Mouse (Mus musculus) spleen, adult 18-20 months (tissue): ENCODE data around the gene Btg4.
"Not testable (repeated sequence)": the region's sequence is repeated elsewhere in the genome, so short reads cannot be mapped to it uniquely, and the experiment has no call there.

Experiments
- DNase-seq, 2 experiments: peaks; one replicate each; pipeline ENCODE4 v3.0.0; 2022; ENCODE audit warnings: mixed read lengths in 2 of 2

Btg4 gene

GRCm38 (mm10) chr9:51093697-51094096 is 33.0 kb downstream of the Btg4 start:
- no peak for DNase-seq

GRCm38 (mm10) chr9:51096306-51096705 is 35.6 kb downstream of the Btg4 start:
- DNase-seq, result no peak

- DNase-seq, result peak in 1 of 2 experiments; percentile 9
These were observed 41.2 kb downstream of the Btg4 start, which contains the start of gene 4833427G06Rik for GRCm38 (mm10) chr9:51101756-51102425. Gene 4833427G06Rik, minus strand, starts transcription at chr9:51102078.

GRCm38 (mm10) chr9:51102963-51103807 is 42.5 kb downstream of the Btg4 start:
- DNase-seq, result peak in 1 of 2 experiments; percentile 14

- DNase-seq, result no peak
These were observed 43.3 kb downstream of the Btg4 start for GRCm38 (mm10) chr9:51103808-51104514.

- DNase-seq, result no peak
These were observed 45.0 kb downstream of the Btg4 start for GRCm38 (mm10) chr9:51105751-51106150.

- DNase-seq, result no peak
These were observed 54.1 kb downstream of the Btg4 start for GRCm38 (mm10) chr9:51114767-51115166.

GRCm38 (mm10) chr9:51136985-51137384 is 76.3 kb downstream of the Btg4 start:
- no peak for DNase-seq

GRCm38 (mm10) chr9:51137432-51137831 is 76.7 kb downstream of the Btg4 start:
- no peak for DNase-seq

- no peak for DNase-seq
These were observed 77.1 kb downstream of the Btg4 start for GRCm38 (mm10) chr9:51137836-51138235.

GRCm38 (mm10) chr9:51138301-51138700 is 77.6 kb downstream of the Btg4 start:
- no peak for DNase-seq

GRCm38 (mm10) chr9:51139401-51139800 is 78.7 kb downstream of the Btg4 start:
- not testable (repeated sequence) for DNase-seq

- no peak for DNase-seq
These were observed 80.0 kb downstream of the Btg4 start for GRCm38 (mm10) chr9:51140711-51141110.

GRCm38 (mm10) chr9:51143437-51143836 is 82.7 kb downstream of the Btg4 start:
- no peak for DNase-seq

- DNase-seq, result no peak
These were observed 83.5 kb downstream of the Btg4 start for GRCm38 (mm10) chr9:51144218-51144617.

- DNase-seq, result no peak
These were observed 85.8 kb downstream of the Btg4 start for GRCm38 (mm10) chr9:51146496-51146895.

- no peak for DNase-seq
These were observed 86.6 kb downstream of the Btg4 start for GRCm38 (mm10) chr9:51147294-51147693.

GRCm38 (mm10) chr9:51152079-51152752 is 91.5 kb downstream of the Btg4 start:
- DNase-seq, result peak in 1 of 2 experiments; percentile 38

GRCm38 (mm10) chr9:51161771-51162388 is 101.2 kb downstream of the Btg4 start:
- peak; percentile 60 to 71 for DNase-seq

- DNase-seq, result no peak
These were observed 103.3 kb downstream of the Btg4 start for GRCm38 (mm10) chr9:51163989-51164388.

- no peak for DNase-seq
These were observed 104.8 kb downstream of the Btg4 start, which contains the start of gene Gm32742 for GRCm38 (mm10) chr9:51165312-51166180. Gene Gm32742, minus strand, starts transcription at chr9:51165517.
